Mouse (Mus musculus): Measurements from ENCODE around the gene Ccdc60.

DNA sequence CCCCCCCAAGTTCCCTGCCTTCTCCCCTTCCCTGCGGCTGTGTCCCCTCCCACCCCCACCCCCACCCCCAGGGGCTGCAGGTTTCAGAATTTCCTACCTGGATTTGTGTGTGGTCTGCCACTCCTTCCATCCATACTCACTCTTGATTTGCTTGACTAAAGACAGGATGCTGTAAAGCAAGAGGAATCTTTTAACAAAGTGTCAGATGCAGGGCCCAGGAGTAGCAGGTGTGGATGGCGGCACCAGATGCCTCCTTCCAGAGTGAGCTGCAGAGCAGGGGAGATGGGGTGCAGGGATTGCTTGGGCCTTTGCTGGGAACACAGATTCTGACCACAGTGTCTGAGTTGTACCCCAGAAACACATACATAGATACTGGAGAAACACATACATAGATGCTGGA lies 148.1 kb downstream of the Ccdc60 start:
- TF ChIP-seq CTCF (IDR thresholded peaks at IDR 0.05; ENCODE audit: low read depth) (no peak), EP300 (IDR thresholded peaks at IDR 0.05; ENCODE audit: low read depth) (no peak)
